Mouse (Mus musculus): Measurements from ENCODE around the gene Mien1. TPM values are rescaled to one million over a fixed set of nuclear protein-coding genes. Genes with fewer than 3 reads are reported as not detected.

The Mien1 gene
- total RNA-seq, 2 experiments from 2014 or later = 119 to 120 TPM

DNA sequence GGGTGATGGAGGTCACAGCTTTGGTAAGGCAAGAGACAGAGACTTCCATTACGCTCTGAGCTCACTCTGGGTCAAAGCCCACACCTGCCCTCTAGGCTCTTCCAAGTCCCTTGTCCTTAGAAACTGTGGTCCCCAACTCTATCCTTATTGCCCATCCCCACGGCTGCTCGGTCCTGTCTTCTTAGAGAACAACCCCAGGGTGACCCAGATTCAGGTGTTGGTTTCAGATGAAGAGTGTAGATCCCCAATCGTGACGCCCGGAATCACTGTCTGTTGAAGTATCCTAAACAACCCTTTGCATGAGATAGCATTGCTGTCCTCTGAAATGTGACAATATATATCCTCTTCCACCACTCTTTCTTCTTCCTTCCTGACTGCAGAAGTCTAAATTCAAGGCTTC lies 23.5 kb upstream of the Mien1 start:
- no peak for DNase-seq (ENCODE audit: low spot score in 2 of 2)
- intact Hi-C loops (cut with DNase I) = no loop called here

DNA sequence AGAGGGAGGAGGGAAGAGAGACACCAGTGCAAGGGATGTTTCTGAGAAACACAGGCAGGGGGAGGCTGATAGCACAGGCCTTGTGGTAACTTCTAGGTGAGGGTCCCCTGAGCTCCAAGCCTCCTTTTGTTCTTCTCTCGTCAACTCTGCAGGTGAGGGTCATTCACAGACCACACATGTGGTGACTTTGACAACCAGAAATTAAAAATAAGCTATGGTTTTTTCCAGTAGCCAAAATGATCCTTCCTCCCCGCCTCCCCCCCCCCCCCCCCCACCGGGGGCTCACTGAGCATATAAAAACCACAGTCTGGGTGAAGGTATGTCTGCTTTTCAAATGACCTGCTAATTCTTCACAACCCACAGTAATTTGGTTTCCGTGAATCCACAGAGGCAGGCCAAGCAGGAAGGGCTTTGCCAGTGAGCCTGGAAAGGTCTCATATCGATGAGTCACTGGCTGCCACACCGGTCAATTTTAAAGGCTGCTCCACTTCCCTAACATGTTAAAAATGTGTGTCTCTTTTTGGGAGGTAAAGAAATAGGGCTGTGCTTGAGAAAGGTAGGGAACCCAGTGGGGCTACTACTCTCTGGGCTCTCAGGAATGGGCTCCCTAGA lies 22.4 kb upstream of the Mien1 start:
- intact Hi-C loops (cut with DNase I) = no loop called here
- no peak for DNase-seq (ENCODE audit: low spot score in 2 of 2)

DNA sequence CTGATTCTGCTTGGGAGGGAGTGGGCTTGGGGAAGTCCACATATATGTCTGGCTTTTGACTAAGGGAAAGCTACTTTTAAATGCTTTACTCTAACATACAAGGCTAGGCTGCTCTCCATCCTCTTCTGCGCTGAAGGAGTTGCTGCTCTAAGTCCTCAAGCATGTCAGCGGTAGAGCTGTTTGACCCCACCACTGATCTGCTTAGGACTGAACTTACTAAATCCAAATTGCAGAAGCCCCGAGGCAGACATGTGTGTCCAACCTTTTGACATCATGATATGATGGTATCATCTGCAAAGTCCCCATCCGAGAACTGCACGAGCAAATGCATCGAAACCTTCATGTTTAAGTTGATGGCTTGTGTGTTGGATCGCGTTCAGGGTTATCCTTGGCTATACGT lies 21.1 kb upstream of the Mien1 start:
- intact Hi-C loops (cut with DNase I) = loop anchor here (5.0 kb wide), 1 partner anchor 213 kb away; no protein-coding TSS in a partner anchor

DNA sequence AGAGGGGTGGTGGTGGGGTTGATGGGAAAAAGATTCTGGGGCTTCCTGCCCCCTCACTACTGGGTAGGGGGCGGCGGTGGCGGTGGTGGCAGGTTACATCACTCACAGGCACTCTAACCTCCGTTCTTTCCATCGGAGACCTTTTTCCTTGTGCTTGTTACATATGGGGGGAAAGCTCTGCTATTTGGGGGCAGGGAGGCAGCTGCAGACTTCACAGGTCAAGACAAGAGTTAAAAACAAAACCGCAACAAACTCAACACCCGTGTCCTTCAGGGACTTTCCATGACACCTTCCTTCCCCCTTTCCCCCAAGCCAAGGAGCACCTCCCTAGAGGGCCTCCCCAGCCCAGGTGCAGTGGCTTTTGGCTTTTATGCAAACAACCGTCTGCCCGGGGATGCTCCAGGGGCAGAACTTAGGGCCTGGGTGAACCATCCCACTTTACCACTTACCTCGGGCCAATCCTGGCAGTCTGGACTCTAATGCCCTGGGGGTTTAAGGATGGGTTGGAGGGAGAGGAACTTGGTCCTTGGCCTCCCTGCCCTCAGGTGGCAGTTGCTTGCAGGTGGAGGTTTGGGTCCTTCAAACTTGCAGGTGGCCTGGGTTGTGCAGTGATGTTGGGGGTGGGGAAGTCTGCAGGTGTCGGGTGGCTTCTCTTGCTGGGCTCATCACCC lies 20.4 kb upstream of the Mien1 start:
- intact Hi-C loops (cut with DNase I) = loop anchor here (5.0 kb wide), 1 partner anchor 212 kb away; no protein-coding TSS in a partner anchor

More for the DNA sequence above, 21.1 kb upstream of the Mien1 start:
- DNase-seq (ENCODE audit: low spot score in 2 of 2) = no peak

DNA sequence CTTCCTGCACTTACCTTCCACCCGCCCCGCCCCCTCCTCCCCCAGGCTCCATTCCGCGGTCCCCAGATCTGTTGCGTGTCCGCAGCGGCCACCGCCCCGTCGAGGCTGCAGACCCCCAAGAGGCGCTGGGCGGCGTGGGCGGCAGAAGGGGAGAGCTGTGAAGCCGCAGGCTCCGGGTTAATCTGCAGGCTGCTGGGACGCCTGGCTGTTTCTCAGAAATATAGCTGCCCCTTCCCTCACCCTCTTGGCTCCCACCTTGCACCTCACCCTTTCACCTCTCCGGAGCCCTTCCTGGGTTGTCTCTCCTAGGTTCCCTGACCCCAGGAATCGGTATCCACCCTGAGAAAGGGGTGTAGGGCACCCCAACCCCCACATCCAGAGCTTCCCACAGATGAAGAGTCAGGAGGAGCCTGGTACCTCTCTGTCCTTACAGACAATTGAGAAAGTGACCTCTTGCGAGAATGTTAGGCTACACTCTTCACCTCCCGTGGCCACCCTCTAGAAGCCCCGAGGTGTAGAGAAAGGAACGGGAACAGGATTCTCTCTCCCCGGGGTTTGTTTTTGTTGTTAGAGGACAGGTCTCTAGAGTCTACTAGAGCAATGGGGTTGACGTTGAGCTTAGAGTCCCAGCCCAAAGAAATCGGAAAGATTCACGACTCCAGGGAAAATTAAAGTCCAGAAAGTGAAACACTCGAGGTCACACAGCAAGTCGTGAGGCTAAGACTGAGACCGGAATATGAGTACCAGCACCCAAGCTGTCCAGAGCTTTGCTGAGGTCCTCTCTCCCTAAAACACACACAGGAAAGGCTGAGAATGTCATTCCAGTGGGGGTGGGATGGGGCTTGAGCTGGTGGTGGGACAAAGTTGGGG lies 19.6 kb upstream of the Mien1 start:
- no peak for DNase-seq (ENCODE audit: low spot score in 2 of 2)
- intact Hi-C loops (cut with DNase I) = loop anchor here (5.0 kb wide), 1 partner anchor 211 kb away; no protein-coding TSS in a partner anchor

More for the DNA sequence above, 20.4 kb upstream of the Mien1 start:
- DNase-seq (ENCODE audit: low spot score in 2 of 2) = no peak

DNA sequence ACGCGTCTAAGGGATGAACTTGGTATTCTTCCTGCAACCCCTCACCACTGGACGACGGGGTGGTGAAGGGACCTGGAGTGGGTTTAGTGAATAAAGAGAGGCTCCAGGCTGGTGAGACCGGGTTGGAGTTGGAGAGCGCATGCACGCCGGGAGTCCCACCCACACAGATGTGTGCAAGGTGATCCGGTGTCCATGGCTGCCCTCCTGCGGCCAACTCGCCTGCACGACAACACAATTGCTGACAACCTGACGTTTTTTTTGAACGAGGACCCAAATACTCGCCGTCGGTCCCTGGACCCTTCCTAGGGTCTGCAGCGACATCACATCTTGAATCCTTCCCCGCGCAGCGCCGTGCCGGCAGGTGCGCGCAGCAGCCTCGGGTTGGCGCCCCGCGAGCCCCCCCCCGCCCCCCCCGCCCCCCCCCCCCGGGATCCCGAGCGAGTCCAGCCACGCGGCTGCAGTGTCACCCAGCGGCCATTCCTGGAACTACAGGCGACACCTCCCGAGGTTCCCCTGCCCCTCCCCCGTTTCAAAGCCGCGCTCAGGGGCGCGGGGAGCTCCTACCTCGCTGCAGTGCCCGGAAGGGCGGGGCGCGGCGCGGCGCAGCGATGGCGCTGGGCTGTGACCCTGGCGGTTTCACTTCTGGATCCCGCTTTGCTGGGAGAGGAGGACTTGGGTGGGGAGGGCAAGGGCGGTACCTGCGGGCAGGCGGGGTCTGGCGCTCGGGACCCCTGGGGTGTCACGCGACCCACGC lies 18.8 kb upstream of the Mien1 start:
- DNase-seq (ENCODE audit: low spot score in 2 of 2) = peak; percentile 73 to 76
- intact Hi-C loops (cut with DNase I) = loop anchor here (1.0 to 5.0 kb wide), 3 partner anchors 115 to 210 kb away; no protein-coding TSS in a partner anchor

DNA sequence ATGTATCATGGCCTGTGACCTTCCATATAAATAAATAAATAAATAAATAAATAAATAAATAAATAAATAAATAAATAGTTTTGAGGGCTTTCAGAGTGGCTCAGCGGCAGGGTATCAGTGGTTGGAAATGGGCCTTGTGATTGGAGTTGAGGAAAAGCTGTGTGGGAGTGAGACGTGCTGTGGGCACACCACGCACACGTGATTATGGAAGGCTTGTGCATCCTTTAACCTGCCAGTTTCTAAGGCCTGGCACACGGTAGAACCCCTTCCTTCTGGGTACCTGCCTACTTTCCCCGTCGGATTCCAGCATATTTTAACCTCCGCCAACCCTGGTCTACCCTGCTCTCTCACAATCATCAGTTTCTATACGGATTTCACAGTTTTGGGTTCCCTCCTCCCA lies 18.2 kb upstream of the Mien1 start:
- no peak for DNase-seq (ENCODE audit: low spot score in 2 of 2)
- intact Hi-C loops (cut with DNase I) = loop anchor here (1.0 to 5.0 kb wide), 3 partner anchors 115 to 210 kb away; no protein-coding TSS in a partner anchor

DNA sequence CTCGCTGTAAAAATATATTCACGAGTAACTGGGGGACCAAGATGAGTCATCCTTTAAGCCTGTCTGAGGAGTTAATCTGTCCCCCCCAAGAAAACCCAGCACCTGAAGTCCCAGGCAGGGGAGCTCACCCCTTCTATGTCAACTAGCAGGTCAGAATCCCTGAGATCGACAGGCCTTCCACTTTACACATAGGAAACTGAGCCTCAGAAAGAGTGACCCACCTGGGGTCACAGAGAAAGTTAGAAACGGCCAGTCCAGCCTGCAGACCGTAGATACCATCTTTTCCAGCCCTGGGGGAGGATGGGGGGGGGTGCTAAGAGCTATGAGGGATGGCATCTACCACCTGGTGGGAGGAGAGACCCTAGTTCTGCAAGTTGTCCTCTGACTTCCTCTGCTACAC lies 17.8 kb upstream of the Mien1 start:
- intact Hi-C loops (cut with DNase I) = loop anchor here (5.0 kb wide), 1 partner anchor 209 kb away; no protein-coding TSS in a partner anchor
- no peak for DNase-seq (ENCODE audit: low spot score in 2 of 2)

DNA sequence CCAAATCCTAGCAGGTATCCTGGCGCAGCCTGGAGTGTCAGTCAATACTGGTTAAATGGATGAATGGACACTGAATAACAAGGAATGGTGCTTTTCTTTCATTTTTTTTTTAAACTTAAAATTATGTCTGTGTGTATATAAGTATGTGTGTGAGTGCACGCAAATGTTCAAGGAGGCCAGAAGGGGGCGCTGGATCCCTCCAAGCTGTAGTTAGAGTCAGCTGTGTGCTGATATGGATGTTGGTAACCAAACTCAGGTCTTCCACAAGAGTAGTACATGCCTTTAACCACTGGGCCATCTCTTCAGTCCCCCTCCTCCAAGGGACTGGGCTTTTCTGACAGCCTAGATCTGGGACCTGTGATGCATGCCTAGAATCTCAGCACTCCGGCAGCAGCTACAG lies 16.7 kb upstream of the Mien1 start:
- no peak for DNase-seq (ENCODE audit: low spot score in 2 of 2)
- intact Hi-C loops (cut with DNase I) = loop anchor here (5.0 kb wide), 1 partner anchor 208 kb away; no protein-coding TSS in a partner anchor

DNA sequence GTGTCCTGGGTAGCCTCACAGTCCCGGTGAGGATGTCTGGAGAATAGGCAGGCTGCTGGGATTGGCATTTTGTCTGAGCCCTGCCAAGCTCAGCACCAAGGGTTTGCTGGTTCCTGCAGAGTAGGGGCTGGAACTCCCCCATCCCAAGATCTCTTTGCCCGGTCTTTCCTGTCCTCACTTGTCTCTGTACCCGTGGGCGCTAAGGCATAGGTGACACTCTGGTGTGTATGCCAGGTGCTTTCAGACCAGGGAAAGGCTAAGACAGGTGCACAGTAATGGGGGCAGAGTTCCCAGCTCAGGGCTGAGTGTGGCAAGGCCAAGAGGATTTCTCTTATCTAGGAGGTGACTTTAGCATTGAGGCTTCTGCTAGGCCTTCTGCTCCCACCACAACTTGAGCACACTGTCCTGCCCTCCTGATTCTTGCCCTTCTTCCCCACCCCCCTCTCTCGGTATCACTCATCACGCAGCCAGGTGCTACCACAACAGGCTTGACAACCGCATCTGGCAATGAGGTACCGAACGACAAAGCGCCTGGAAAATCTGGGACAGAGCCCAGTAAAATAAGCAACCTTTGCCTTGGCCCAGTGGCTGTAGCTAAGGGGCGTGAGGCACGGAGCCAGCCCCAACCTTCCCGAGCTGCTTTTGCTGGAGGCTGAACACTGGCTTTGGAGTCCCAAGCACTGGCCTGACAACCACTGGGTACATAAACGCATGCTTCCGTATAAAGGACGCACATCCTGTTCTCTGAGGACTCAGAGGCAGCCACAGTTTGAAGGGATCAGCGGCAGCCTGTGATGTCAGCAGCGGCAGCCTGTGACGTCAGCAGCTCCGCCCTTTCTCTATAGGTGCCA lies 11.4 kb upstream of the Mien1 start:
- DNase-seq (ENCODE audit: low spot score in 2 of 2) = no peak
- intact Hi-C loops (cut with DNase I) = no loop called here

DNA sequence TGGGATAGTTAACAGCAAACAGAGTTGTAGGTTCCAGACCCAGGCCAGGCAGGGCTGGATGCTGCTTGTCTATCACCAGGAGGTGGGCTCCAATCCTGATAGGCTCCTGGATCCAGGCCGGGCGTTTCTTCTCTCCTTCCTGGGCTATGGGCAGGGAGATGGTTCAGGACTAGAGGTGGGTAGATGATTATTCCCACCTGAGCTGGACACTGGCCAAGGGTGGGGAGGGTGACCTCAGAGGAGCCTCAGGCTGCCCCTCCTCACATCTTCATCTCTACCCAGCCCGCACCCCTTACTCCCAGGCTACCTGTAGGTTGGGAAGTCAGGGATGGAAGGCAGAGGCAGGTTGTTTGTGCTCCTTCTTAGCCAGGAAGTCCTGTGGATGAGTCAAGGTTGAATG lies 10.6 kb upstream of the Mien1 start:
- intact Hi-C loops (cut with DNase I) = no loop called here
- no peak for DNase-seq (ENCODE audit: low spot score in 2 of 2)

DNA sequence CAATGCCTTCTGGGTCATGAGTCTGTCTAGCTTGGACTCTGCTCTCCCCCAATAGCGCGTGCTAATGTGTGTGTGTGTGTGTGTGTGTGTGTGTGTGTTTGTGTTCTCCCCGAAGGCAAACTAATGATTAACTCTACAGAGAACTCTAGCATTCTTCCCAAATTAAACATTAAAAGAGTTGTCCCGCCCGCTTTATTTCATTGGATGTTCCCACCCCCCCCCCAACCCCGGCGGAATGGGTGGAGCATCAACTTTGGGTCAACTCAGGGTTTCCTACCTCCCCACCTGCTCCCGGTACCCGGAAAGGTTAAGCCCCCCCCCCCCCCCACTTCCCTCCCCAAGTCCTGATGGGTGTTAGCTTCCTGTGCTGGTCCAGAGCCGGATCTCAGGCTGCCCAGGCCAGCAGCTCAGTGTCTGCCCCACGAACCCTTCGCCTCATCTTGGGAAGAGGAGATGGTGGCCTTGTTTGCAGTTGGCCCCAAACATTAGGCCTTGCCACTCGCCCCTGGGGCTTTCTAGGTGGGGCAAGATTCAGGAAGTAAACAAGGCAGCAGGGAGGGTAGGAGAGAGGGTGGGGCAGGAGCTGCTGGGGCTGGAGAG lies 9.5 kb upstream of the Mien1 start:
- no peak for DNase-seq (ENCODE audit: low spot score in 2 of 2)
- intact Hi-C loops (cut with DNase I) = no loop called here

DNA sequence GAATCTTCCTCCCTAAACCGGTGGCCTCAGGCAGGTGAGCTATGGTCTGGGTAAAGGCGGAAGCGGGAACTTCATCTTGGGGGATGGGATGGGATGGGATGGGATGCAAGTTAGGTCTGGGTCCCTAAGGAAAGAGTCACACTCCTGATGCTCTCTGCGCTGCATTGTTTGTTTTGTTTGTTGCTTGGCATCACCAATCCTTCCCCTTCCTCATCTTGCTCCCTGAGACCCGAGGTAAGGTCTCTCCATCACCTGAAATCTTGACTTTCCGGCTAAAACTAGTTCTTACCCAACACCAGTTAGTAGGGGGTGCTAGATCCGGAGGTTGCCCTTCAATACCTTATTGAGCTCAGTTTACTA lies 8.7 kb upstream of the Mien1 start:
- DNase-seq (ENCODE audit: low spot score in 2 of 2) = no peak
- intact Hi-C loops (cut with DNase I) = no loop called here

DNA sequence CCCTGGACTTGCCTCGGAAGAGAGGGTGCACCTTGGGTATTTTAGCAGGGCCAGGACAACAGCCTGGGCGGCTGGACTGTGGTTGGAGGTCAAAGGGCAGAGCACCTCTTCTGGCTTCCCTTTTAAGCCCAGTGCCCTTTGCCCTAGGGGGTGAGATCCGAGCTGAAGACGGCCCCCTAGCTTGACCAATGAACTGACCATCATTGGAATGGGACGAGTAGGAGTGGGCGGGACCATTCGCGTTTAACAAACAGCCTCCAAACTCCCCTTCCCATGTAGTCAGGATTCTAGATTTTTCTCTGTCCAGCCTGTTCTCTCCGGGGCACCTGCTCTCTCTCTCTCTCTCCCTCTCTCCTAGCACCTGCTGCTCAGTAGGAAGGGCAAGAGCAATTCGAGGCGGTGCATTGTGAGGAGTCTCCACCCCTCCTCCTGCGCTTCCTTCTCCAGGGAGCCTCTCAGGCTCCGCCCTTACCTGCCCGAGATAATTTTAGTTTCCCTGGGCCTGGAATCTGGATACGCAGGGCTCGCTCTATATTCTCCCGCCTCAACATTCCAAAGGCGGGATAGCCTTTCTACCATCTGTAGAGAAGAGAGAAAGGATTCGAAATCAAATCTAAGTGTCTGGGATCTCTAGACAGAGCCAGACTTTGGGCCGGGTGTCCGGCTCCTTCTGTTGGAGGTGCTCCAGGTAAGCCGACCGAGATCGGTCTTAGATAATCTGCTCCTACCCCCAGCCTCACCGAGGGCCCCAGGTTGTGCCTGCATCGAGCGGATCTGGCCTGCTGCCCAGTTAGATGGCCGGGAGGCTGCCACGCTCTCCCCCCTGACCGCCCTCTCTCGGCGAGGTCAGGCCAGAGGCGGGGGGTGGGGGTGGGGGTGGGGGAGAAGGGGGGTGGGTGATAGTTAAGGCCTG lies 8.0 kb upstream of the Mien1 start:
- intact Hi-C loops (cut with DNase I) = no loop called here
- DNase-seq (ENCODE audit: low spot score in 2 of 2) = no peak

DNA sequence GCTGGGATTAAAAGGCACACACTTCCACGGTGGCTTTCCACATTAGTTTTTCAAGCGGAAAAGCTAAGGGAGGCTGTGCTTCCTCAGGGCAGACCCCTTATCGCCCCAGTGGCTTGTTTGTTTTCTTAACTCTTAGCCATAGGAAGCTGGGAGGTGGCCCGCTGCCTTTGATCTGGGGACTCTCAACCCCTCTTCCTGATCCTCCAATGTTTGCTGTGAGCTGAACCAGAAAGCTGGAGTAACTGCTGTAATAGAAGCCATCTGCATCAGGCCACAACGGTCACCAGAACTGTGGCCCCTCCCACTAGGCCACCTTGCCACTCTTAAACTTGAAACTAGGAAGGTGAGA lies 7.4 kb upstream of the Mien1 start, which contains the start of gene Grb7:
TSS of gene Grb7 (plus strand) at position 182 of the 349 bp plus-strand sequence.
- intact Hi-C loops (cut with DNase I) = no loop called here
- DNase-seq (ENCODE audit: low spot score in 2 of 2) = no peak

DNA sequence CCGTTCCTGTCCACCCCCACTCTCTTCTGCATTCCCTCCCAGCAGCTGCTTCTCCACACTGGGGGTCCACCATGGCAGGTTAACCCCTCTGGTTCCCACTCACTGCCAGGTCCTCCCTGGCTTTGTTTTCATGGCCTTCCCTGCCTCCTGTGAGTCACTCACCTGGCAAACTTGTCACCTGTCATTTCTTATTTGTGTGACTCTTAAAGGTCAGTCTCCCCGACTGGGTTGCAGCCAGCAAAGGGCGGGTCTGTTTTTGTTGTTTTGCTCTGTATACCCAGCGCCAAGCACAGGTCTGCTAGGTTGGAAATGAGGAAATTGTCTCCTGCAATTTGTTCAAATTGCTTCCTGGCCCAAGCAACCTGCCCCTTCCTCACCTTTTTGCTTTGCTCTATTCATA lies 6.9 kb upstream of the Mien1 start:
- DNase-seq (ENCODE audit: low spot score in 2 of 2) = no peak

DNA sequence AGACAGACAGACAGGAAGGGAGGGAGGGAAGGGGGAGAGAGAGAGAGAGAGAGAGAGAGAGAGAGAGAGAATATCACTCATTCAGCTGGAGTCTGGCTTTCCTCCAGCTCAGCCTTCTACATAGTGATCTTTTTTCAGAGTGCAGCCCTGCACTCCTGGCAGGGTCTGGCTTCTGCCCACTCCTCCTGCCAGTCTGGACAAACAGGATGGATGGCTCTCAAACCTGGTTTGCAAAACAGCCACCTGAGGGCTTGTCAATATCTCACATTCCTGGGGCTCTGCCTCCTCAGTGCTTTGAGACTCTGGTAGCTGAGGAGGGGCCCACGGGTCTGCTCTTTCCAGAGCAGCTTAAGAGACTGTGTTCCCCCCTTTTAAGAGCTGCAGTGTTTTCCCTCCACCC lies 6.4 kb upstream of the Mien1 start:
- DNase-seq (ENCODE audit: low spot score in 2 of 2) = no peak
- intact Hi-C loops (cut with DNase I) = no loop called here

More for the DNA sequence above, 6.9 kb upstream of the Mien1 start:
- intact Hi-C loops (cut with DNase I) = no loop called here

Data from left cerebral cortex, postnatal 25 days (tissue).